Mouse (Mus musculus) myocyte (in vitro differentiated cells): ENCODE data around the gene Pnkp.

Source experiments
- MAX ChIP-seq: IDR thresholded peaks from one replicate; pipeline ENCODE4 v1.6.1; 2011; ENCODE audit warnings: low read depth, mild to moderate bottlenecking, control low read depth
- MYOD1 ChIP-seq, 3 experiments: IDR thresholded peaks; one replicate each; pipeline ENCODE4 v1.6.1; 2011; ENCODE audit warnings: control low read depth in 2 of 3, low read depth in 2 of 3, mild to moderate bottlenecking in 2 of 3, moderate library complexity in 1 of 3; ENCODE audit not compliant: insufficient read length in 2 of 3, control insufficient read depth in 1 of 3
- MYOG ChIP-seq, 3 experiments: IDR thresholded peaks; one replicate each; pipeline ENCODE4 v1.6.1; 2011; ENCODE audit warnings: control low read depth in 2 of 3, low read depth in 2 of 3, mild to moderate bottlenecking in 2 of 3; ENCODE audit not compliant: insufficient read length in 2 of 3, control insufficient read depth in 1 of 3, insufficient read depth in 1 of 3
- POLR2A ChIP-seq: IDR thresholded peaks from one replicate; pipeline ENCODE4 v1.6.1; 2011; ENCODE audit warnings: low read depth, mild to moderate bottlenecking, control low read depth, moderate library complexity; ENCODE audit not compliant: insufficient read length
- POLR2AphosphoS2 ChIP-seq: IDR thresholded peaks from one replicate; pipeline ENCODE4 v1.6.1; 2011; ENCODE audit warnings: low read depth, control low read depth; ENCODE audit not compliant: insufficient read length
- TCF12 ChIP-seq: IDR thresholded peaks from one replicate; pipeline ENCODE4 v1.6.1; 2011; ENCODE audit warnings: mild to moderate bottlenecking, control low read depth; ENCODE audit not compliant: poor library complexity, insufficient read depth, severe bottlenecking
- TCF3 ChIP-seq: IDR thresholded peaks from one replicate; pipeline ENCODE4 v1.6.1; 2011; ENCODE audit warnings: low read depth, control low read depth; ENCODE audit not compliant: insufficient read length
- USF1 ChIP-seq: IDR thresholded peaks from one replicate; pipeline ENCODE4 v1.6.1; 2011; ENCODE audit warnings: low read depth, mild to moderate bottlenecking, control low read depth, moderate library complexity

GRCm38 (mm10) chr7:44836423-44837053, 20.4 kb upstream of the Pnkp start:
- TF ChIP-seq POLR2A (no peak), POLR2AphosphoS2 (peak; percentile 62), MAX (no peak), TCF12 (no peak), USF1 (no peak), TCF3 (no peak), MYOD1 (IDR thresholded peaks at IDR 0.05; ENCODE audit: control insufficient read depth in 1 of 3, insufficient read length in 2 of 3, low read depth in 2 of 3) (no peak), MYOG (IDR thresholded peaks at IDR 0.05; ENCODE audit: control insufficient read depth in 1 of 3, insufficient read depth in 1 of 3, insufficient read length in 2 of 3, low read depth in 2 of 3) (no peak)
